ENCODE assay signal across 29 mouse cellular contexts in genomic region chr7:65482216-65482615, GRCm38 (mm10). TPM values are rescaled to one million over a fixed set of nuclear protein-coding genes. Genes with fewer than 3 reads are reported as not detected.
A peak's percentile ranks its signal among the peaks of the same experiment; 100 is the strongest.
DNase-seq lines count a peak whose midpoint lies in the region; ATAC-seq and TF ChIP-seq lines count a peak whose summit lies in the region.
"Had no signal": no experiment of that assay in that cellular context is flagged by ENCODE, and none has a peak within 500 bp of the region (broad histone marks: within the 10 kb centered on the region; RNA-seq: fewer than 3 reads in every experiment).

No protein-coding gene starts in this region.

- H3K9ac ChIP-seq in intestine, postnatal 0 days (ENCODE audit: low read depth, low read length) = no peak overlapping the region
- H3K9ac ChIP-seq in liver, postnatal 0 days (replicated peaks) = no peak overlapping the region
- H3K9ac ChIP-seq: embryonic facial prominence, embryonic 13.5 days; forebrain, embryonic 12.5 days; forebrain, embryonic 15.5 days; hindbrain, embryonic 12.5 days; hindbrain, embryonic 15.5 days had no signal

- no peak for TF ChIP-seq POLR2A in lung, adult 2 months (IDR thresholded peaks at IDR 0.05; ENCODE audit: borderline replicate concordance, extremely low read depth, low read depth, low read length)

- no peaks in the 10 kb centered on the region for H3K9me3 ChIP-seq in intestine, postnatal 0 days (ENCODE audit: control insufficient read depth)
- no peaks in the 10 kb centered on the region for H3K9me3 ChIP-seq in liver, postnatal 0 days (ENCODE audit: low read length)
- H3K9me3 ChIP-seq: embryonic facial prominence, embryonic 10.5 days; embryonic facial prominence, embryonic 13.5 days; forebrain, embryonic 12.5 days; forebrain, embryonic 15.5 days; G1E; hindbrain, embryonic 12.5 days; hindbrain, embryonic 15.5 days had no signal

- H3K4me2 ChIP-seq in intestine, postnatal 0 days (replicated peaks; ENCODE audit: low read depth) = no peak overlapping the region
- no peak overlapping the region for H3K4me2 ChIP-seq in liver, postnatal 0 days (ENCODE audit: low read depth, low read length)
- H3K4me2 ChIP-seq: embryonic facial prominence, embryonic 13.5 days; forebrain, embryonic 12.5 days; forebrain, embryonic 15.5 days; heart, embryonic 11.5 days; hindbrain, embryonic 12.5 days; hindbrain, embryonic 15.5 days had no signal

- TF ChIP-seq CTCF in lung, adult 2 months (IDR thresholded peaks at IDR 0.05; ENCODE audit: insufficient read depth, low read length) = no peak
- no peak for TF ChIP-seq CTCF in intestine, postnatal 0 days (IDR thresholded peaks at IDR 0.05; ENCODE audit: low read depth)
- TF ChIP-seq CTCF in liver, postnatal 0 days (IDR thresholded peaks at IDR 0.05; ENCODE audit: low read depth) = no peak

- 0 out of 2 replicates have a peak, but pooled peaks have one; percentile 17 for ATAC-seq in intestine, postnatal 0 days
- no peak for ATAC-seq in liver, postnatal 0 days
- ATAC-seq: activated CD4-positive, CD25-positive, alpha-beta regulatory T cell, adult 4 months; forebrain, embryonic 15.5 days had no signal

- WGBS in lung, adult 2 months = 57% methylated on average over 2 of the region's 2 CpGs
- 39% methylated on average over 2 of the region's 2 CpGs for WGBS in intestine, postnatal 0 days
- WGBS in liver, postnatal 0 days (ENCODE audit: insufficient replicate concordance) = 60% methylated on average over 2 of the region's 2 CpGs

- H3K36me3 ChIP-seq in intestine, postnatal 0 days (ENCODE audit: control insufficient read depth, insufficient read depth) = no peaks in the 10 kb centered on the region
- no peaks in the 10 kb centered on the region for H3K36me3 ChIP-seq in liver, postnatal 0 days (replicated peaks; ENCODE audit: insufficient read depth, low read length)
- H3K36me3 ChIP-seq: embryonic facial prominence, embryonic 10.5 days; embryonic facial prominence, embryonic 13.5 days; forebrain, embryonic 12.5 days; forebrain, embryonic 15.5 days; G1E; hindbrain, embryonic 12.5 days; hindbrain, embryonic 15.5 days had no signal

- peaks cover 3% of the 10 kb centered on the region for H3K4me1 ChIP-seq in lung, adult 2 months (ENCODE audit: control insufficient read depth, insufficient read depth, low read length)
- peaks cover 3% of the 10 kb centered on the region; the same call in 1 of the 2 replicates for H3K4me1 ChIP-seq in intestine, postnatal 0 days (replicated peaks; ENCODE audit: control insufficient read depth, insufficient read depth, low read length)
- no peaks in the 10 kb centered on the region for H3K4me1 ChIP-seq in liver, postnatal 0 days (ENCODE audit: insufficient read depth)
- H3K4me1 ChIP-seq: hindbrain, embryonic 15.5 days had no signal

- TF ChIP-seq EP300 in liver, postnatal 0 days (IDR thresholded peaks at IDR 0.05; ENCODE audit: low read depth) = no peak

- DNase-seq in lung, adult 18-20 months = peak; percentile 34 to 36
- DNase-seq in lung, adult 2 months = no peak
- DNase-seq in Muller cell, postnatal 12 days (ENCODE audit: inconsistent ontology term) = peak; percentile 14
- DNase-seq in mesoderm, embryonic 11.5 days (ENCODE audit: low read depth, low spot score) = peak; percentile 13
- no peak for DNase-seq in liver, postnatal 0 days
- DNase-seq in frontal cortex, postnatal 14 days (ENCODE audit: low spot score in 2 of 2) = no peak
- DNase-seq: adrenal gland, adult 8-10 months; adrenal gland, postnatal 25 days; B cell, adult 2 months; cerebellum, adult 11-12 months; cerebellum, adult 8-10 months; cerebellum, postnatal 10 days; cerebellum, postnatal 36 days; embryo, embryonic 11 days; gastrocnemius, adult 2 months; gastrocnemius, postnatal 14 days; heart, adult 11 months had no signal

- H3K27ac ChIP-seq in intestine, postnatal 0 days (ENCODE audit: low read depth, low read length) = no peak overlapping the region
- H3K27ac ChIP-seq in liver, postnatal 0 days (ENCODE audit: low read depth) = no peak overlapping the region
- H3K27ac ChIP-seq: embryonic facial prominence, embryonic 10.5 days; embryonic facial prominence, embryonic 13.5 days; forebrain, embryonic 12.5 days; forebrain, embryonic 15.5 days; gastrocnemius, adult 2 months; hindbrain, embryonic 12.5 days; hindbrain, embryonic 15.5 days had no signal

- no peaks in the 10 kb centered on the region for H3K27me3 ChIP-seq in intestine, postnatal 0 days (replicated peaks; ENCODE audit: control insufficient read depth, insufficient read depth, low read length)
- H3K27me3 ChIP-seq in liver, postnatal 0 days (ENCODE audit: insufficient read depth, low read length) = no peaks in the 10 kb centered on the region
- H3K27me3 ChIP-seq: CH12.LX; embryonic facial prominence, embryonic 13.5 days; forebrain, embryonic 12.5 days; forebrain, embryonic 15.5 days; hindbrain, embryonic 12.5 days; hindbrain, embryonic 15.5 days had no signal

- H3K4me3 ChIP-seq in lung, adult 2 months (replicated peaks; ENCODE audit: extremely low read depth, low read depth, low read length) = no peak overlapping the region
- H3K4me3 ChIP-seq in intestine, postnatal 0 days (ENCODE audit: low read depth, low read length) = no peak overlapping the region
- no peak overlapping the region for H3K4me3 ChIP-seq in liver, postnatal 0 days (ENCODE audit: low read depth, low read length)
- H3K4me3 ChIP-seq: embryonic facial prominence, embryonic 10.5 days; embryonic facial prominence, embryonic 13.5 days; erythroblast, embryonic 14.5 days; forebrain, embryonic 12.5 days; forebrain, embryonic 15.5 days; gastrocnemius, adult 2 months; hindbrain, embryonic 12.5 days; hindbrain, embryonic 15.5 days had no signal

RNA-seq across cellular contexts. Expression of gene Tjp1, which starts 45.4 kb away (rescaled TPM):
- 58.9 and 64.8 TPM in 2 replicates for polyA plus RNA-seq in lung, adult 2 months (2012; rRNA removed)
- polyA plus RNA-seq in intestine, postnatal 0 days (2015; fragmentation: Nextera tagmentation; extraction: Ambion mirVana) = 9.7 and 10.5 TPM in 2 replicates
- polyA plus RNA-seq in liver, postnatal 0 days (2015; fragmentation: Nextera tagmentation; extraction: Ambion mirVana) = 3.4 and 3.8 TPM in 2 replicates
- polyA plus RNA-seq: activated CD4-positive, CD25-positive, alpha-beta regulatory T cell, adult 4 months had no signal

Comparison
In these comparisons a context has a peak if more than half of its experiments do, and no peak if none do; other contexts are left out.
1. DNase-seq: peak in lung, adult 18-20 months (2 of 2), Muller cell, postnatal 12 days (single experiment) and mesoderm, embryonic 11.5 days (single experiment); none in lung, adult 2 months (single experiment), liver, postnatal 0 days (single experiment) and frontal cortex, postnatal 14 days (0 of 2).